Mouse (Mus musculus) adrenal gland, adult (tissue): Measurements from ENCODE around the gene Krtap10-10.
"Not testable (repeated sequence)": the region's sequence is repeated elsewhere in the genome, so short reads cannot be mapped to it uniquely, and the experiment has no call there.

ENCODE experiments used
- DNase-seq, 2 experiments: peaks; one replicate each; pipeline ENCODE4 v3.0.0; 2022 to 2023; ENCODE audit warnings: low spot score in 1 of 2; ENCODE audit not compliant: inconsistent age in 2 of 2

The Krtap10-10 gene

GRCm38 (mm10) chr10:77835647-77836046 is at the start of gene Krtap10-10:
Krtap10-10 (plus strand) TSS chr10:77835947.
- no peak for DNase-seq

- DNase-seq, result not testable (repeated sequence)
Measured at GRCm38 (mm10) chr10:77787876-77788275, 47.9 kb upstream of the Krtap10-10 start, which contains the start of gene Gm7137. Gm7137 (minus strand) TSS chr10:77788200.

- no peak for DNase-seq
Measured at GRCm38 (mm10) chr10:77788621-77789020, 47.1 kb upstream of the Krtap10-10 start.

DNA sequence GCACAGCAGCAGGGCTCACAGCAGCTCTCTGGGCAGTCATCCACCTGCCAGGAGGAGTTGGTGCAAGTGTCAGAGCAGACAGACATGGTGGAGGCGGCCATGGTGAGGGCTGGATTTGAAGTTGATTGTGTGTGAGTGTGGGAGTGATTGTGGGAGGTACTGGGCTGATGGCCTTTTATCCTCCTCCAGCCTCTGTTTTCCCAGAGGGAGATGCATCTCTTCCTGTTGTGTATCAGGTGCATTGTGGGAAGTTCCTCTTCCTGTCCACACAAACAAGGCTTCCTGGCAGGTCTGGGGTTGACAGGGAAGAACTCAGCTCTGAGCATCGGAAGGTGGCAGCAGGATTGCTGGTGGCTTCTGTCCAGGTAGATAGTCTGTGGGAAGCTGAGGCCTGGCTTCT is 40.8 kb upstream of the Krtap10-10 start, which contains the start of gene Gm9639:
Gene Gm9639 (minus strand): TSS at position 101 of the 400 bp plus-strand sequence.
- no peak for DNase-seq

DNA sequence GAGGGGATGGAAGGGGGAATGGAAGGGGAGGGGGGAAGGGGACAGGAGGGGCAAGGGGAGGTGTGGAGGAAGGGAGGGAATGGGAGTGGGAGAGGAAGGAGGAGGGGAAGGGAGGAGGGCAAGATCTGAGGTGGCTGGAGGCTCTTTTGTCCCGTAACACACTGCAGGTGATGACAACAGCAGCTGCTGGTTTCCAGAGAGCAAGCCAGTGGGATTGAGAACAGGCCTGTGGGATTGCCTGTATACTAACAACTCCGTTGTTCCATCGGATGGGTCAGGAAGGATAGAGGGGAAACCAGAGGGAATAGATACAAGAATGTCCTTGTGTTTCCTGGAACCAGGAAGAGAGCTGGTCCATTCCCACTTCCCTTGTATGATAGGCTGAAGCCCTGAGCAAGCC is 38.1 kb upstream of the Krtap10-10 start:
- no peak for DNase-seq

- DNase-seq, result not testable (repeated sequence)
Measured at GRCm38 (mm10) chr10:77798164-77798920, 37.4 kb upstream of the Krtap10-10 start.

DNA sequence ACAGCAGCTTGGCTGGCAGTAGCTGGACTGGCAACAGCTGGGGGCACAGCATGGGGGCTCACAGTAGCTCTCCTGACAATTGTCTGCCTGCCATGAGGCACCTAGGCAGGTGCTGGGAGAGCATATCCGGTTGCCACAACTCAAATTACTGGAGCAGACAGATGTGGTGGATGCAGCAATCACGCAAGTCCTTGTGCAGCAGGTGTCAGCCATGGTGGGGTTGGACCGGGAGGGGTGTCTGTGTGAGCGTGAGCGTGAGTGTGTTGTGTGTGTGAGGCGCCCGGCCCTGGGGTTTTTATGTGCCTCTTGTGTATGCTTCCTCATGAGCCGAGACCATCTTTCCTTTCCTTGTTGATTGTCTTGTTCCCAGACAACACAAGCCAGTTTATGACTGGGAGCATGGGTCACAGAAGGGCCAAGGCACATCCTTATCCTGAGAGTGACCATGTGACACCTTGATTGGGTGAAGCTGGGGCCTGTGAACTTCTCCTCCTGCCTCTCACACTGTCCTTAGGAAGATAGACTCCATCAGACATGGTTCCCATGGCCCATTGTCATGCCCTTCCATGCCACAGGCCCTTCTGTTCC is 36.7 kb upstream of the Krtap10-10 start, which contains the start of gene Gm19668:
Gene Gm19668 (minus strand): TSS at position 213 of the 588 bp plus-strand sequence.
- DNase-seq, result no peak

DNA sequence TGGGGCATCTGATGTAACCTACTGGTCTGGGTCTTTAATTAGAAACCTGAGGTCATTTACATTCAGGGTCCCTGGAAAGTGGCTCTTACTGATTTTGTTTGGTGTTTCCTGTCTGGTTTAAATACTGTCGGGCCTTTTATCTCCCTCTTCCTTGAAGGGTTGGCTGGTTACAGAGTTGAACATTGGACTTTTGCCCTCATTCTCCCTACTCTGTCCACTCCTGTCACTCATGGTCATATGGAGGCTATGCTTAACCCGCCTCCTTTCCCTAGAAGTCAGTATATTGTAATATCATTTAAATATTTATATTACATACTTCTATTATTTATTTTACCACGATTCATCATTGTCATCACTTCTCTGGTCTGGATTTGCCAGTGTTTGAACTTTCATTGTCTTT is 31.7 kb upstream of the Krtap10-10 start:
- DNase-seq, result no peak

DNA sequence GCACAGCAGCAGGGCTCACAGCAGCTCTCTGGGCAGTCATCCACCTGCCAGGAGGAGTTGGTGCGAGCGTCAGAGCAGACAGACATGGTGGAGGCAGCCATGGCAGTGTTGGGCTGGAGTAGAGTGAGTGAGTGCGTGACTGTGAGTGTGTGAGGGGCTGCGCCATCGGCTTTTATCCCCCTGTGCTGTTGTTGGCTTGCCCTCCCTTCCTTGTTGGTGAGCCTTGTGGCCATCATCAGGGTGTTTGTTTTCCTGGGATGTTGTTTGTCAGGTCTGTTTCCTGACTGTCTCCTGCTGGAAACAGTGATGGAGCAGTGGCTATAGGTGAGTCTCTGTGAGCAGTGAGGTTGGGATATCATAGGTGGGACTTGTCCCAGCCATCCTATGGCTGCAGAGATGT is 24.0 kb upstream of the Krtap10-10 start, which contains the start of gene Gm9507:
Gene Gm9507 (minus strand): TSS at position 101 of the 400 bp plus-strand sequence.
- DNase-seq, result no peak

DNA sequence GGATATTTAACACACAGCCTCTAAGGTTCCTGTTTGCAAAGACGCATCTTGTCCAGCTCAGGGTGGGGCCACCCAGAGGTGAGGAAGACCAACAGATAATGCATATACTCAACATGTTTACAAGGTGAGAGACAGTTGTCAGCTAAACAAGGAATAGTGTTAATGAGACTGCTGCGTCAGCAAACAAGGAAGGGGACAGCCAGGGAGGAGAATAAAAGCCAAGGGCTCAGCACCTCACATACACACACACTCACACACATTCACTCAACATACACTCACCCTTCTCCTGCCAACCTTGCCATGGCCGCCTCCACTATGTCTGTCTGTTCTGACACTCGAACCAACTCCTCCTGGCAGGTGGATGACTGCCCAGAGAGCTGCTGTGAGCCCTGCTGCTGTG is 21.4 kb upstream of the Krtap10-10 start, which contains the start of gene Gm2696:
Gene Gm2696 (plus strand): TSS at position 301 of the 400 bp plus-strand sequence.
- DNase-seq, result no peak

DNA sequence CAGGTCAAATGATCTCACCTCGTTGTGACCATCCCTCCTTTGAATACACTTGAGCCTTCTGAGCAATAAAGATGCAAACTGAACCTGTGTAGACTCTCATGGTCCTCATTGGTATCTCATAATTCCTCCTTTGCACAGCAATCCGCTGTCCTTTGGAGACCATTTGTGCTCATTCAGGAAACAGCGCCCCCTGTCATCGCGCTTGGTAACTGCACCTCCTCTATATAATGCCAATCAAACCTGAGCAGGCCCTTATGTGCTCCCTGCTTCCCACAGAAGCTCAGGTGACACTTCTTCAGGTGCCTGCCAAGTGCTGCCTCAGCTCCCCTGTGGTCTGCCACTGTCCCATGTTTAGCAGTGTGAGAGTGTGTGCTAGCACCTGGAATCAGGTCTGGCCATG is 20.2 kb upstream of the Krtap10-10 start:
- DNase-seq, result peak in 1 of 2 experiments; percentile 54

GRCm38 (mm10) chr10:77818523-77818922 is 17.2 kb upstream of the Krtap10-10 start:
- DNase-seq, result no peak

DNA sequence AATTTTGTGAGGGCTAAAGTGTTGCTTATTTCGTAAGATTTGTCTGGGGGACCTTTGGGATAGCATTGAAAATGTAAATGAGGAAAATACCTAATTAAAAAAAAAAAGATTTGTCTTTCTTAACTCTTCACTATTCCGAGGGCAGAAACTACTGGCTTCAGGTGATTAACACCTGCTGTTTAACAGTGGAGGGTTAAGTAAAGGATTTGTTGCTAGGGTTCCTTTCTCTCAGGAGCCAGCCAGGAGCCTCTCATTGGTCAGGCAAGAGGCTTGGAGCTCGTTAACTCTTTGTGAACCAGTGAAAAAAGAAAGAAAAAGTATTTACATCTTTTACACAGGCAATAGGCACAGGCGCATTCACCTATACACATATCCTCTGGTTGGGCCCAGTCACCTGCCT is 16.5 kb upstream of the Krtap10-10 start:
- no peak for DNase-seq

DNA sequence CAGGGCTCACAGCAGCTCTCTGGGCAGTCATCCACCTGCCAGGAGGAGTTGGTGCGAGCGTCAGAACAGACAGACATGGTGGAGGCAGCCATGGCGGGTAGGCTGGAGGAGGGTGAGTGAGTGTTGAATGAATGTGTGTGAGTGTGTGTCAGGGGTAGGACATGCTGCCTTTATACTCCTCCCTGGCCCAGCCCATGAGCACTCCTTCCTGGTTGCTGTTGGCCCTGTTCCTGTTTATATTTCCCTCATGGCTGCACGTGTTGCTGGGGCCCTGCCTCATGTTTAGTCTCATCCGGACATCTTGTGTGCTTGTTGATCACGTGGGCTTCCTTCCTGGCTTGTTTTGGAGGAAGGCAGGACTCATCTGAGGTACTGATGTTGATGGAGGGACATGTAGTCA is 8.8 kb upstream of the Krtap10-10 start, which contains the start of gene Krtap10-4:
Gene Krtap10-4 (minus strand): TSS at position 145 of the 400 bp plus-strand sequence.
- DNase-seq, result no peak

DNA sequence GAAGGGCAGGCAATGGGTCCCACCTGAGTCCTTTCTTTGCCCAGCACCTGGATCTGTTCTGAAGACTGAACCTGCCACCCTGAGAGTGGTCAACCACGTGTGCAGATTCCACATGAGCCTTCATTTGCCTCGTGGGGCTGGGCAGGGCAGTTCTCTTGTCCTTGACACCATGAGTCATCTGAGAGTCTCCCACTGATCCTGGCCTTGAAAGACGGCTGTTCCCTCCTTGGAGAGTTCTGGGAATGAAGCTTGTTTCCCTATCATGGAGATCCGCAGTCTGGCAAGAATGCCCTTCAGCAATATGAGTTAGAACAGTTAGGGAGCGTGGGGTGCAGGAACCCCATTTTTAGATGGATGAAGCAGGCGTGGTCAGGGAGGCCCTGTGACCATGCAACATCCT is 3.3 kb downstream of the Krtap10-10 start:
- DNase-seq, result peak; percentile 65 to 77

DNA sequence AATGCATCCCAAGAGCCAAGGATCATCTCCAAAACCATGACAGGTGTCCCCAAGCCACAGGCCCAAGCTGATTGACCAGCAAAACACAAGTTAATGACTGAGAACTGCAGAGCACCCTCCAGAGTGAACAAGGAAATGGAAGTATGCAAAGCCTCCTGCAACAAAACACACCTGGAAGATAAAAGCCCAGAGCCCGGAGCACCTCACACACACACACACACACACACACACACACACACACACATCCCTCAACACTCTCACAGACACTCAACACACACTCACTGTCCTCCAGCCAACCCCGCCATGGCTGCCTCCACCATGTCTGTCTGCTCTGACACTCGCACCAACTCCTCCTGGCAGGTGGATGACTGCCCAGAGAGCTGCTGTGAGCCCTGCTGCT is 10.8 kb downstream of the Krtap10-10 start, which contains the start of gene Gm36176:
Gene Gm36176 (plus strand): TSS at position 301 of the 400 bp plus-strand sequence.
- DNase-seq, result no peak

GRCm38 (mm10) chr10:77846961-77847360 is 11.2 kb downstream of the Krtap10-10 start:
- DNase-seq, result no peak

DNA sequence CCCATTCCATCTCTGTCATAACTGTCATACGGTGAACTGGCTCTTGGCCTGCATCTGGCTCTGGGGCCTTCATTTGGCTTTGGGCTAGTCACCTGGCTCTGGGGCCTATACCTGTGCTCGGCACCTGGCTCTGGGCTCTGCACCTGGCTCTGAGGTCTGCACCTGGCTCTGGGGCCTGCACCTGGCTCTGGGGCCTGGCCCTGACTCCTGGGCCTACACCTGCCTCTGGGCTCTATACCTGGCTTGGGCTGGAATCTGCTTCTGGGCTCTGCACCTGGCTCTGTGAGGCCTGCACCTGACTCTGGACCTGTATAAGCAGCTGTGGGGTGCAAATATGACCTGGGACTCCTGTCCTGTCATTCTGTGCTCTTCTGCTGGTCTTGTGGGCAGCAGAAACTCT is 11.8 kb downstream of the Krtap10-10 start:
- DNase-seq, result no peak

GRCm38 (mm10) chr10:77852559-77852958 is 16.8 kb downstream of the Krtap10-10 start, which contains the start of gene Gm10318:
Gm10318 (plus strand) TSS chr10:77852859.
- no peak for DNase-seq

DNA sequence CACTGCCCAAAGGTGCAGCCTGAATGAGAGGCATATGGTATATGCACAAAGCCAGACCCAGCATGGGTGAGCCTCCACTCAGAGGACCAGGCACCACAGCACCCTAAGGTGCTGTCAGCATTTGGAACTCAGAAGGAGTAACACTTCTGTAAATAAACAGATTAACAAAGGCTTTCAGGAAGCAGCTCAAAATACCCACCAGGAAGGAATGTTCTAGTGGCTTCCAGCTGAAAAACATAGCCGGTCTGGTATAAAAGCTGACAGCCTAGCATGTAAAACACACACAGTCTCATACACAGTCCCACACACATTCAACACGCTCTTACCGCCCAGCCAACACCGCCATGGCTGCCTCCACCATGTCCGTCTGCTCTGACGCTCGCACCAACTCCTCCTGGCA is 25.9 kb downstream of the Krtap10-10 start, which contains the start of gene Gm3285:
Gene Gm3285 (plus strand): TSS at position 301 of the 400 bp plus-strand sequence.
- no peak for DNase-seq

DNA sequence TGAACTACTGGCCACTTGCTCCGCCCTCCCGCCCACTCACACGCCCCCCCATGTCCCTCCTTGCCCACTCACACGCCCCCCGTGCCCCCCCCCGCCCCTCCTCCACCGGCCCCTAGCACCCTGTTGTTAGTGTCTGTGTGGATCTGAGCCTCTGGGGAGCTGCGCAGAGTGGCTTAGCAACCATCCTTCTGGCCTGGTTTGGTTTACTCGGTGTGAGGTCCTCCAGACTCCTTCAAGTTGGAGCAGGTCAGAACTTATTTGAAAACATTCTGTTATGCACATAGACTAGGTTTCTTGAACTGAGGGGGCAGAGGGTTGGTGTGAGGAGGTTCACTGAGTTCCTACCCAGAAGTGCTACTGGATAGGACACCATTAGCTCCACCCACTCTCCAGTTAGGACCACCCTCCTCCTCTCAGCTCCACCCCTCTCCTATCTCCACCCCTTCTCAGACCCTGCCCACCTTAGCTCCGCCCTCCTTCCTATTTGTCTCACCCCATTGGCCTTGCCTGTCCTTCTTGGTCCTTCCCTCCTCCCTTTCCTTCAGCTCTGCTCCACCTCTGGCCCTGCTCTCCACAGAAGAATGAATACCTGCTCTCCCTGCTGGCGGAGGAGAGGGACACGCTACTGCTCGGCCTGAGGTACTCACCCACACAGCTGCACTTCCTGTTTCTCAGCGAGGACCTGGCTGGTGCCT is 28.5 kb downstream of the Krtap10-10 start:
- peak; percentile 74 to 80 for DNase-seq
